Mouse (Mus musculus) neural tube, embryonic 11.5 days (tissue): ENCODE measurements around the gene Tktl1. TPM values are rescaled to one million over a fixed set of nuclear protein-coding genes. Genes with fewer than 3 reads are reported as not detected.
"Not testable (repeated sequence)": the region's sequence is repeated elsewhere in the genome, so short reads cannot be mapped to it uniquely, and the experiment has no call there.

Experiments
- ATAC-seq: fragments of 200-750 bp; cut with Nextera tagmentation; 2 replicates; pipeline ENCODE4 v1.8.0; 2017; ENCODE audit warnings: moderate number of reproducible peaks, mild to moderate bottlenecking, moderate TSS enrichment, moderate library complexity; ENCODE audit not compliant: insufficient read depth, low FRiP score, low TSS enrichment
- DNase-seq: peaks from one replicate; pipeline ENCODE4 v3.0.0-alpha.2; 2015; ENCODE audit warnings: low spot score
- H3K27ac ChIP-seq: fragments of 300-500 bp; sonication (generic); 2 replicates; pipeline ENCODE4 v1.5.1; 2014; ENCODE audit warnings: low read depth, mild to moderate bottlenecking, low read length
- H3K27me3 ChIP-seq: fragments of 300-500 bp; sonication (generic); 2 replicates; pipeline ENCODE4 v1.6.1; 2014; ENCODE audit warnings: mild to moderate bottlenecking, low read length, mixed read lengths; ENCODE audit not compliant: control insufficient read depth, insufficient read depth
- H3K36me3 ChIP-seq: fragments of 300-500 bp; sonication (generic); 2 replicates; pipeline ENCODE4 v1.6.1; 2014; ENCODE audit warnings: mild to moderate bottlenecking, low read length, moderate library complexity, mixed read lengths; ENCODE audit not compliant: control insufficient read depth, insufficient read depth
- H3K4me1 ChIP-seq: fragments of 300-500 bp; sonication (generic); 2 replicates; pipeline ENCODE4 v1.6.1; 2014; ENCODE audit warnings: low read length, mixed read lengths; ENCODE audit not compliant: control insufficient read depth, insufficient read depth
- H3K4me2 ChIP-seq: fragments of 300-500 bp; sonication (generic); 2 replicates; pipeline ENCODE4 v1.6.1; 2014; ENCODE audit warnings: low read depth, mild to moderate bottlenecking, moderate library complexity
- H3K4me3 ChIP-seq: fragments of 300-500 bp; sonication (generic); 2 replicates; pipeline ENCODE4 v1.5.1; 2014; ENCODE audit warnings: low read depth, low read length
- H3K9ac ChIP-seq: fragments of 300-500 bp; sonication (generic); 2 replicates; pipeline ENCODE4 v1.6.1; 2014; ENCODE audit warnings: mild to moderate bottlenecking, low read length
- H3K9me3 ChIP-seq: fragments of 300-500 bp; sonication (generic); 2 replicates; pipeline ENCODE4 v1.6.1; 2016; ENCODE audit warnings: low read length; ENCODE audit not compliant: control insufficient read depth
- WGBS: fragments of 180-500 bp; shearing (Covaris S2); extraction: QIAGEN DNeasy Blood & Tissue Kit; methylation state at CpG from one replicate; pipeline ENCODE4 v1.1.7; 2014; 5-methylcytosine and 5-hydroxymethylcytosine counted together
- polyA plus RNA-seq: library from polyadenylated mRNA; unstranded; fragments of >200 nt; fragmentation: Nextera tagmentation; extraction: Ambion mirVana; gene quantifications from 2 replicates; pipeline ENCODE4 v1.2.1, GENCODE M21; 2014

The Tktl1 gene
- polyA plus RNA-seq, result not detected in 2 replicates

- no peaks in the 10 kb centered on the region for H3K4me1 ChIP-seq
- no peaks in the 10 kb centered on the region for H3K9me3 ChIP-seq
- DNase-seq (no peak), ATAC-seq (no peak)
- H3K27me3 ChIP-seq, result no peaks in the 10 kb centered on the region
- H3K4me2 ChIP-seq, result no peak within 1 kb of the TSS
- H3K27ac ChIP-seq, result no peak within 1 kb of the TSS
- H3K9ac ChIP-seq, result no peak within 1 kb of the TSS
- WGBS, result 90% methylated on average over 17 of the region's 17 CpGs
- no peaks in the 10 kb centered on the region for H3K36me3 ChIP-seq
- H3K4me3 ChIP-seq, result no peak within 1 kb of the TSS
These were observed at the start of gene Tktl1 for GRCm38 (mm10) chrX:74176959-74177358. Gene Tktl1 (plus strand): TSS chrX:74177259.

- not testable (repeated sequence) for H3K4me3 ChIP-seq, H3K9ac ChIP-seq, H3K4me2 ChIP-seq, H3K27me3 ChIP-seq, H3K36me3 ChIP-seq, H3K27ac ChIP-seq, H3K9me3 ChIP-seq, DNase-seq, H3K4me1 ChIP-seq, ATAC-seq
- WGBS, result 28% methylated on average over 1 of the region's 1 CpGs
These were observed 41.8 kb upstream of the Tktl1 start, which contains the start of gene Mecp2 for GRCm38 (mm10) chrX:74135263-74135662. Gene Mecp2 (minus strand): TSS chrX:74135363.

GRCm38 (mm10) chrX:74167738-74168137 lies 9.3 kb upstream of the Tktl1 start, which contains the start of gene Tex28:
Gene Tex28 (minus strand): TSS chrX:74167838.
- no peak within 1 kb of the TSS for H3K4me3 ChIP-seq
- no peaks in the 10 kb centered on the region for H3K9me3 ChIP-seq
- H3K27me3 ChIP-seq, result no peaks in the 10 kb centered on the region
- H3K4me2 ChIP-seq, result no peak within 1 kb of the TSS
- H3K9ac ChIP-seq, result no peak within 1 kb of the TSS
- 97% methylated on average over 1 of the region's 1 CpGs for WGBS
- no peak for DNase-seq
- no peak within 1 kb of the TSS for H3K27ac ChIP-seq
- H3K4me1 ChIP-seq, result no peaks in the 10 kb centered on the region
- no peaks in the 10 kb centered on the region for H3K36me3 ChIP-seq
- ATAC-seq, result no peak

GRCm38 (mm10) chrX:74203556-74203955 lies 26.5 kb downstream of the Tktl1 start:
- no peak for DNase-seq
- 83% methylated on average over 2 of the region's 2 CpGs for WGBS
- ATAC-seq, result no peak

GRCm38 (mm10) chrX:74218496-74218895 lies 41.4 kb downstream of the Tktl1 start:
- DNase-seq (no peak), ATAC-seq (no peak)
- Histone ChIP-seq H3K36me3 (no peaks in the 10 kb centered on the region; the same call in 1 of the 2 replicates), H3K4me1 (no peaks in the 10 kb centered on the region), H3K9me3 (no peaks in the 10 kb centered on the region), H3K27ac (no peak overlapping the region), H3K4me2 (no peak overlapping the region), H3K4me3 (no peak overlapping the region), H3K27me3 (no peaks in the 10 kb centered on the region), H3K9ac (no peak overlapping the region)
- WGBS, result 90% methylated on average over 4 of the region's 4 CpGs

More at GRCm38 (mm10) chrX:74203556-74203955, 26.5 kb downstream of the Tktl1 start:
- no peaks in the 10 kb centered on the region for H3K9me3 ChIP-seq
- H3K36me3 ChIP-seq, result no peaks in the 10 kb centered on the region
- no peak overlapping the region for H3K9ac ChIP-seq
- H3K27ac ChIP-seq, result no peak overlapping the region
- no peaks in the 10 kb centered on the region for H3K27me3 ChIP-seq
- H3K4me3 ChIP-seq, result no peak overlapping the region
- H3K4me2 ChIP-seq, result no peak overlapping the region
- H3K4me1 ChIP-seq, result no peaks in the 10 kb centered on the region

GRCm38 (mm10) chrX:74219449-74219848 lies 42.4 kb downstream of the Tktl1 start:
- no peak overlapping the region for H3K4me2 ChIP-seq
- H3K4me1 ChIP-seq, result no peaks in the 10 kb centered on the region
- DNase-seq, result no peak
- no peak overlapping the region for H3K27ac ChIP-seq
- ATAC-seq, result no peak
- WGBS, result 60% methylated on average over 13 of the region's 13 CpGs
- no peak overlapping the region for H3K9ac ChIP-seq
- no peaks in the 10 kb centered on the region for H3K27me3 ChIP-seq
- no peak overlapping the region for H3K4me3 ChIP-seq
- H3K36me3 ChIP-seq, result no peaks in the 10 kb centered on the region; the same call in 1 of the 2 replicates
- no peaks in the 10 kb centered on the region for H3K9me3 ChIP-seq

- WGBS, result 50% methylated on average over 1 of the region's 1 CpGs
- DNase-seq, H3K27me3 ChIP-seq, ATAC-seq, H3K9me3 ChIP-seq, H3K9ac ChIP-seq, H3K27ac ChIP-seq, H3K36me3 ChIP-seq, H3K4me2 ChIP-seq, H3K4me3 ChIP-seq, H3K4me1 ChIP-seq: not testable (repeated sequence)
These were observed 43.0 kb downstream of the Tktl1 start for GRCm38 (mm10) chrX:74220099-74220498.

DNA sequence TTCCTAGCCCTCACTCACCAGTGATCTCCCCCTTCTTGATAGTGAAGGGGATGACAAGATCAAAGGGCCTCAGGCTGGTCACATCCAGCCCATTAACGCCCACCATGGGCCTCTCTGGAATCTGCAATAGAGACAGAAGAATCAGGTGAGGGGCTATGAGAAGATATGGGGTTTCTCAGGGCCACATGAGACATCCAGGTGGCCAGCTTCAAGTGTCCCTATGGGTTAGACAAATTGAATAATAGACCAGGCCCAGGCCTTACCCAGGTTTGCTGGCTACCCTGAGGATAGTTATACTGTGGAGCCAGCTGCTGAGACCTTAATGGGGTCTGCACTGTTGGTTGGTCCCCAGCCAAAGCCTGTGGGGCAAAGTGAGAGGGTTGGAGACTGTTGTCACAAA lies 53.0 kb downstream of the Tktl1 start:
- no peak overlapping the region for H3K27ac ChIP-seq
- no peaks in the 10 kb centered on the region for H3K4me1 ChIP-seq
- no peaks in the 10 kb centered on the region for H3K27me3 ChIP-seq
- no peak overlapping the region for H3K4me3 ChIP-seq
- H3K9ac ChIP-seq, result no peak overlapping the region
- DNase-seq, result no peak
- ATAC-seq, result no peak
- H3K4me2 ChIP-seq, result no peak overlapping the region
- no peaks in the 10 kb centered on the region for H3K9me3 ChIP-seq
- 69% methylated on average over 1 of the region's 1 CpGs for WGBS
- H3K36me3 ChIP-seq, result peaks cover 26% of the 10 kb centered on the region

DNA sequence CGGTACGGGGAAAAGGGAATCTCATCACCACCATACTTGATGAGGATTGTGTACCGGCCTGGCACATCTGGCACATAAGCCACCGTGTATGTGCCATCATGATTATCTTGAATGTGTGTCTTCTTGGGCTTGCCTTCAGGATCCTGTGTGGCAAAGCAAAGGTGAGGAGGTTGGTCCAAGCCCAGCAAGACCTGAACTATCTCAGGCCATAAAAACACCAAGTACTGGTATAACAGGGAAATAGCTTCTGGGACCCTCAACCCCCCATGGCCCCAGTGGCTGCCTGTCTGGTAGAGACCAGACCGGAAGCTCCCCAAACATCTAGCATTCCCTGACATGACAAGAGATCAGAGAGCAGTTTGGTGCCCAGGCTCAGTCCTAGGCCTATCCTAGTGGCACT lies 56.1 kb downstream of the Tktl1 start:
- Histone ChIP-seq H3K9me3 (no peaks in the 10 kb centered on the region), H3K9ac (no peak overlapping the region), H3K36me3 (peaks cover 16% of the 10 kb centered on the region), H3K4me2 (no peak overlapping the region), H3K4me3 (no peak overlapping the region), H3K4me1 (no peaks in the 10 kb centered on the region), H3K27me3 (no peaks in the 10 kb centered on the region), H3K27ac (no peak overlapping the region)
- 90% methylated on average over 5 of the region's 5 CpGs for WGBS
- ATAC-seq (no peak), DNase-seq (no peak)
